Mouse (Mus musculus) 3T3-L1 (cell line): Measurements from ENCODE around the gene 2210010C04Rik.
"Not testable (repeated sequence)": the region's sequence is repeated elsewhere in the genome, so short reads cannot be mapped to it uniquely, and the experiment has no call there.

Experiments used
- DNase-seq: peaks from one replicate; pipeline ENCODE4 v3.0.0-alpha.2; 2015; ENCODE audit warnings: low read depth, low spot score

The 2210010C04Rik gene

GRCm38 (mm10) chr6:41019140-41019539 lies 16.2 kb downstream of the 2210010C04Rik start:
- no peak for DNase-seq

DNA sequence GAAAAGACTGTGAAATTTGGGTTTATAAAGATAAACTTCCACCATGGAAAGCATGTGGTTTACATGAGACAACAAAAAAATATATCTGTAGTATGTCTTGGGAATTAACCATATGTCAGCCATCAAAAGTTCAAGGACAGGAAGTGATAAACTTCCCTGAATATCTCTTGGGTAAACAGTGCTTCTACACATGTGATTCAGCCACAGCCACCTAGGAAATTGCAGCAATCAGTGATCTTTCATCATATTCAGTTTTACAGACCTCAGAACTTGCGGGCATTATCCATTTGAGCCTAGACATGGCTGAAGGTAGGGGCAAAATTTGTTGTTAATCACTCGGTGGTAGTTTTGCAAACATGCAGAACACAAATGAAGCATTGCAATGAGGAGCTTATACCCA lies 16.7 kb downstream of the 2210010C04Rik start:
- peak; percentile 20 for DNase-seq

DNA sequence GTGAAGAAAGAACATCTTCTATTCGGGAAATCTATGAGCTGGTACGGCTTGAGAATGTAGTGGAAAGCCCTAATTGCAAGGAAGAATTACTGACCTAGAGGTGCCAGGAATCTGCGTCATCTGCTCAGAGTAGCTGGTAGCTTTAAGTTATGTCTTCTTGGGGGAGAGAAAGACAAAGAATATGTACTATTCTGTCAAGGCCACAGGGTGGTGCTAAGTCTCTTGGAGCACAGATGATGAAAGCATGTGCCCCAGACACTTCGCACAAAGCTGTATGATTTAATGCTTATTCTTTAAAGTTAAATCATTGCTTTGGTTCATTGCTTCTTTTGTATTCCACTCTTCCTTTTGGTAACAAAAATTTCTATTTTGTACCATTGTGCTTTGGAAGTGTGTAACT lies 20.2 kb downstream of the 2210010C04Rik start:
- peak; percentile 69 for DNase-seq

GRCm38 (mm10) chr6:40999379-40999778 lies 35.9 kb downstream of the 2210010C04Rik start, which contains the start of gene Gm2663:
Gene Gm2663 (minus strand): TSS chr6:40999479.
- not testable (repeated sequence) for DNase-seq
